Mouse (Mus musculus): ENCODE measurements around the gene Zfp1. TPM values are rescaled to one million over a fixed set of nuclear protein-coding genes. Genes with fewer than 3 reads are reported as not detected.
A peak's percentile ranks its signal among the peaks of the same experiment; 100 is the strongest.

The Zfp1 gene
- polyA plus RNA-seq, 1 experiment from 2014 or later: 16.3 TPM

DNA sequence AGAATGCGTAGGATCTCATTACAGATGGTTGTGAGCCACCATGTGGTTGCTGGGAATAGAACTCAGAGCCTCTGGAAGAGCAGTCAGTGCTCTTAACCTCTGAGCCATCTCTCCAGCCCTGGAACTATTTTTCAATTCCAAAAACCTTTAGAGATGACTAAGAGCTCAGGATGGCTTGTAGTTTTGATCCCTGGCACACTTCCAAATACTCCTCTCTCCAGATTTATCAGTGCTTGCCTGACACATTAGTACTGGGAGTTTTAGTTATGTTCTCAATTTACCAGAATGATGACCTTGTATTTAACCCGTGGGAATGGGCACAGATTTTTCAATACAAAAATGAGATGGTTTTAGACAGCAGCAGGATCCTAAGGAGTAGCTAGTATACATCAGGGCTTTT is 23.6 kb downstream of the Zfp1 start:
- Histone ChIP-seq H3K9ac (ENCODE audit: low read depth, low read length) (no peak overlapping the region), H3K4me3 (ENCODE audit: low read depth, low read length) (no peak overlapping the region), H3K4me1 (ENCODE audit: control insufficient read depth, insufficient read depth, low read length) (no peaks in the 10 kb centered on the region), H3K27me3 (replicated peaks; ENCODE audit: control insufficient read depth, insufficient read depth, low read length) (no peaks in the 10 kb centered on the region), H3K4me2 (ENCODE audit: low read depth, low read length) (no peak overlapping the region), H3K9me3 (ENCODE audit: control insufficient read depth, low read length) (peaks cover 7% of the 10 kb centered on the region; the same call in 1 of the 2 replicates), H3K36me3 (ENCODE audit: control insufficient read depth, insufficient read depth, low read length) (peaks cover 48% of the 10 kb centered on the region), H3K27ac (replicated peaks; ENCODE audit: low read depth, low read length) (no peak overlapping the region)
- 86% methylated on average over 2 of the region's 2 CpGs for WGBS
- ATAC-seq (ENCODE audit: low read depth) (no peak), DNase-seq (ENCODE audit: low spot score) (no peak)

DNA sequence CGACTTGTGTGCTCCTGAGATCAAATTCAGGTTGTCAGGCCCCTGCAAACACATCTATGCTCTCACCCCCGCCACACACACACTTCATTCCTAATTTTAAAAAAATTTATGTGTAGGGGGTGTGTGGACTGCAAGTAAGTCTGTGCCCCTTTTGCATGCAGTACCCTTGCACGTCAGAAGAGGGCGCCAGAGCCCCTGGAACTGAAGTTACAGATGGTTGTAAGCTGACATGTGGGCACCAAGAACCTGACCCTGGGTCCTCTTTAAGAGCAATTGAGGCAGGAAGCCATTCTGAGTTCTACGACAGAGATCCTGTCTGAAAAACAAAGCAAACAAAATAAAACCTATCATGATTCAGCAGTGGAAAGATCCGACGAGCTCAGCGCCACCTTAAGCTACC is 33.0 kb downstream of the Zfp1 start:
- WGBS: 78% methylated on average over 8 of the region's 8 CpGs
- ATAC-seq (ENCODE audit: low read depth): no peak
- no peaks in the 10 kb centered on the region for H3K27me3 ChIP-seq (replicated peaks; ENCODE audit: control insufficient read depth, insufficient read depth, low read length)
- H3K4me1 ChIP-seq (ENCODE audit: control insufficient read depth, insufficient read depth, low read length): no peaks in the 10 kb centered on the region
- peaks cover 5% of the 10 kb centered on the region; the same call in 1 of the 2 replicates for H3K9me3 ChIP-seq (ENCODE audit: control insufficient read depth, low read length)
- no peak for DNase-seq (ENCODE audit: low spot score)
- peaks cover 8% of the 10 kb centered on the region for H3K36me3 ChIP-seq (ENCODE audit: control insufficient read depth, insufficient read depth, low read length)
- no peak overlapping the region for H3K9ac ChIP-seq (ENCODE audit: low read depth, low read length)
- no peak overlapping the region for H3K4me3 ChIP-seq (ENCODE audit: low read depth, low read length)
- no peak overlapping the region for H3K27ac ChIP-seq (replicated peaks; ENCODE audit: low read depth, low read length)
- H3K4me2 ChIP-seq (ENCODE audit: low read depth, low read length): no peak overlapping the region

DNA sequence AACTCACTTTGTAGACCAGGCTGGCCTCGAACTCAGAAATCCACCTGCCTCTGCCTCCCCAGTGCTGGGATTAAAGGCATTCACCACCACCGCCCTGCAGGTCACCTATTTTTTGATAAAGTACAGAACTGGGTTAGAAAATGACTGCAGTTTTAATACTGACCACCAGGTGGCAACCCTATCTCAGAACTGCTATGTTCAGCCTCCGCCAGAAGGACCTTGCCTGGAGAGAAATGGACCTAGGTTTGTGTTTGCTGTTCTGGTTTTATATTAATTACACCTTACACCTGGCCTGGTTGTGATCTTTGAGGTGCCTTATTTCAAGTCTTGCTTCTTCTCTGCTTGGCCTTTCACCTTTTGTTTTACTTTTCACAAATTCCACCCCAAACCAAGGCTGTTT is 34.9 kb downstream of the Zfp1 start:
- no peaks in the 10 kb centered on the region for H3K4me1 ChIP-seq (ENCODE audit: control insufficient read depth, insufficient read depth, low read length)
- no peak overlapping the region for H3K4me3 ChIP-seq (ENCODE audit: low read depth, low read length)
- peaks cover 5% of the 10 kb centered on the region; the same call in 1 of the 2 replicates for H3K9me3 ChIP-seq (ENCODE audit: control insufficient read depth, low read length)
- no peak overlapping the region for H3K27ac ChIP-seq (replicated peaks; ENCODE audit: low read depth, low read length)
- H3K9ac ChIP-seq (ENCODE audit: low read depth, low read length): no peak overlapping the region
- no peaks in the 10 kb centered on the region for H3K36me3 ChIP-seq (ENCODE audit: control insufficient read depth, insufficient read depth, low read length)
- no peaks in the 10 kb centered on the region for H3K27me3 ChIP-seq (replicated peaks; ENCODE audit: control insufficient read depth, insufficient read depth, low read length)
- peak; percentile 73 for DNase-seq (ENCODE audit: low spot score)
- peak; percentile 76 for ATAC-seq (ENCODE audit: low read depth)
- WGBS: 17% methylated on average over 3 of the region's 3 CpGs
- no peak overlapping the region for H3K4me2 ChIP-seq (ENCODE audit: low read depth, low read length)

DNA sequence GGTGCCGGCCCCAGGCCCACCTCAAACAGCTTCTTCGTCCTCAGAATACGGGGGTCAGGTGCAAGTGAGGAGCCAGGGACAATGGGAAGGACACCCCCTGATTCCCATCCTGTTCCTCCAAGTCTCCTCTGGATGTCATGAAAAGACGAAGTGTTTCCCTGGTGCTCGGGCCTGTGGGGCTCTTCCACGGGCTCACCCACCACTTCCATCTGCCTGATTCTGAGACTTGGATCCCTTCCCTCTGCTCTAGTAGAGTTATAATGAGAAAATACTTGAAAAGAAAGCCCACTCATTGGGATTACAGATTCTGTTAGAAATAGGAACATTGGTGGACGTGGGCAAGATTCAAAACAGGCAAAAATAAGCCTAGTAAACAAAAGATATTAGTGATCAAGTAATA is 35.6 kb downstream of the Zfp1 start:
- no peak for ATAC-seq (ENCODE audit: low read depth)
- H3K27me3 ChIP-seq (replicated peaks; ENCODE audit: control insufficient read depth, insufficient read depth, low read length): no peaks in the 10 kb centered on the region

DNA sequence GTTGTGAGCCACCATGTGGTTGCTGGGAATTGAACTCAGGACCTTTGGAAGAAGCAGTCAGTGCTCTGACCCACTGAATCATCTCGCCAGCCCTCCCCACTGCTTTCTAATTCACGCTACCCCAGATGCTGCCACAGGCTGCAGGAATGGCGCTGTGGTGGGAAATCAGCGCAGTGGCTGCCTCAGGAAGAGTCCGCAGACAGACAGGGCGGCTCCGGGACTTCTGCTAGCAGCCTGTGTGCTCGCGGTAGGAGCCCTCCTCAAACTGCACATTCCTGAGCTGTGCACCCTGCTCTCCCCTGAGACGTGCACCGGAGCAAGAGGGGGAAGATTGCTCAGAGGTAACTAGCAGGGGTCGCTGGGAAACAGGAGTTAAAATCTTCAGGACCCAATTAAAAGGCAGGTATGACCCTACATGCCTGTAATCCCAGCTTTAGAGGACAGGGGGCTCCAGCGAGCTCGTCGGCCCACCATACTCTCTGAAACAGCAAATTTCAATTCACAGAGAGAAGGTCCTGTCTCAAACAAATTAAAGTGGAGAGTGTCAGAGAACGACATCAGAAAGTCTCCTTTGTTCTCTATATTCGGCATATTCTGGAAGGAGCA is 37.3 kb downstream of the Zfp1 start:
- H3K4me2 ChIP-seq (ENCODE audit: low read depth, low read length): no peak overlapping the region
- H3K4me3 ChIP-seq (ENCODE audit: low read depth, low read length): no peak overlapping the region
- no peaks in the 10 kb centered on the region for H3K4me1 ChIP-seq (ENCODE audit: control insufficient read depth, insufficient read depth, low read length)
- no peaks in the 10 kb centered on the region for H3K27me3 ChIP-seq (replicated peaks; ENCODE audit: control insufficient read depth, insufficient read depth, low read length)
- no peak for ATAC-seq (ENCODE audit: low read depth)
- 37% methylated on average over 17 of the region's 17 CpGs for WGBS
- H3K27ac ChIP-seq (replicated peaks; ENCODE audit: low read depth, low read length): no peak overlapping the region
- H3K9ac ChIP-seq (ENCODE audit: low read depth, low read length): no peak overlapping the region
- no peaks in the 10 kb centered on the region for H3K36me3 ChIP-seq (ENCODE audit: control insufficient read depth, insufficient read depth, low read length)
- DNase-seq (ENCODE audit: low spot score): no peak
- H3K9me3 ChIP-seq (ENCODE audit: control insufficient read depth, low read length): peaks cover 5% of the 10 kb centered on the region; the same call in 1 of the 2 replicates

More for the DNA sequence above, 35.6 kb downstream of the Zfp1 start:
- no peak overlapping the region for H3K27ac ChIP-seq (replicated peaks; ENCODE audit: low read depth, low read length)
- H3K4me2 ChIP-seq (ENCODE audit: low read depth, low read length): no peak overlapping the region
- 87% methylated on average over 7 of the region's 7 CpGs for WGBS
- no peaks in the 10 kb centered on the region for H3K36me3 ChIP-seq (ENCODE audit: control insufficient read depth, insufficient read depth, low read length)
- no peak for DNase-seq (ENCODE audit: low spot score)
- no peaks in the 10 kb centered on the region for H3K4me1 ChIP-seq (ENCODE audit: control insufficient read depth, insufficient read depth, low read length)
- H3K9ac ChIP-seq (ENCODE audit: low read depth, low read length): no peak overlapping the region
- peaks cover 5% of the 10 kb centered on the region; the same call in 1 of the 2 replicates for H3K9me3 ChIP-seq (ENCODE audit: control insufficient read depth, low read length)
- H3K4me3 ChIP-seq (ENCODE audit: low read depth, low read length): no peak overlapping the region

DNA sequence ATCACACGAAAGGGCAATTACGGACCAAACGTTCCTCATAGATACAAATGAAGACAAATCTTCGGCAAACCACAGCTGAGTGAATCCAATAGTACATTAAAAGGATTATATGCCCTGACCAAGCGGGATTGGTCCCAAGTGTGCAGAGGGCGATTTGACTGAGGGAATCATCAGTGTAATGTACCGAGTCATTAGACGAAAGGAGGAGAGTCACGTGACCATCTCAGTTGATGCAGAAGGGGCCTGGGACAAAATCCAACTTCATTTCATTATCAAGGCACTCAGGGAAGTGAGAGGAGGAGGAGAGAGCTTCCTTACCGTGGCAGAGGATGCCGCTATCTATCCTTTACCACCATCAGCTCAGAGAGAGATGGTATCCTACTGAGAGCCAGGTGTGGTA is 38.0 kb downstream of the Zfp1 start:
- no peak overlapping the region for H3K9ac ChIP-seq (ENCODE audit: low read depth, low read length)
- ATAC-seq (ENCODE audit: low read depth) (no peak), DNase-seq (ENCODE audit: low spot score) (no peak)
- H3K4me2 ChIP-seq (ENCODE audit: low read depth, low read length): no peak overlapping the region
- H3K36me3 ChIP-seq (ENCODE audit: control insufficient read depth, insufficient read depth, low read length): no peaks in the 10 kb centered on the region
- WGBS: 76% methylated on average over 11 of the region's 11 CpGs
- H3K27me3 ChIP-seq (replicated peaks; ENCODE audit: control insufficient read depth, insufficient read depth, low read length): no peaks in the 10 kb centered on the region
- no peaks in the 10 kb centered on the region for H3K4me1 ChIP-seq (ENCODE audit: control insufficient read depth, insufficient read depth, low read length)
- H3K4me3 ChIP-seq (ENCODE audit: low read depth, low read length): no peak overlapping the region
- H3K9me3 ChIP-seq (ENCODE audit: control insufficient read depth, low read length): peaks cover 5% of the 10 kb centered on the region; the same call in 1 of the 2 replicates
- no peak overlapping the region for H3K27ac ChIP-seq (replicated peaks; ENCODE audit: low read depth, low read length)

DNA sequence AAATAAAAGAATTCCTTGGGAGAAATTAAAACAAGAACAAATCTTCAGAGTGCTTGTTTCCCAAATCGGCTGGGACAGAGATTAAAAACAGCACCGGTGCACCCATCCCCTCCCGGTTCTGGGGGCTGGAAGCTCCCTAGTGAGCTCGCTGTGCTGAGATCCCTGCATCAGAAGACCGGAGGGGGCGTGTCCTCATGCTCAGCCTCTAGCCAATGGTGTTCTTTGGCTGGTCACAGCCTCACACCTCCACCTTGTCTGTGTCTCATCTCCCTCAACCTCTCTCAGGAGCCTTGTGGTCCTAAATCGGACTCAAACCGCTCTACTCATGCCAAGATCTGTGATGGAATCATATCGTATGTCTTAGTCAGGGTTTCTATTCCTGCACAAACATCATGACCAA is 39.3 kb downstream of the Zfp1 start:
- Histone ChIP-seq H3K27ac (replicated peaks; ENCODE audit: low read depth, low read length) (no peak overlapping the region), H3K9me3 (ENCODE audit: control insufficient read depth, low read length) (no peaks in the 10 kb centered on the region), H3K4me2 (ENCODE audit: low read depth, low read length) (no peak overlapping the region), H3K4me3 (ENCODE audit: low read depth, low read length) (no peak overlapping the region), H3K4me1 (ENCODE audit: control insufficient read depth, insufficient read depth, low read length) (no peaks in the 10 kb centered on the region), H3K9ac (ENCODE audit: low read depth, low read length) (no peak overlapping the region), H3K36me3 (ENCODE audit: control insufficient read depth, insufficient read depth, low read length) (no peaks in the 10 kb centered on the region), H3K27me3 (replicated peaks; ENCODE audit: control insufficient read depth, insufficient read depth, low read length) (no peaks in the 10 kb centered on the region)
- 31% methylated on average over 9 of the region's 9 CpGs for WGBS
- DNase-seq (ENCODE audit: low spot score) (no peak), ATAC-seq (ENCODE audit: low read depth) (no peak)

DNA sequence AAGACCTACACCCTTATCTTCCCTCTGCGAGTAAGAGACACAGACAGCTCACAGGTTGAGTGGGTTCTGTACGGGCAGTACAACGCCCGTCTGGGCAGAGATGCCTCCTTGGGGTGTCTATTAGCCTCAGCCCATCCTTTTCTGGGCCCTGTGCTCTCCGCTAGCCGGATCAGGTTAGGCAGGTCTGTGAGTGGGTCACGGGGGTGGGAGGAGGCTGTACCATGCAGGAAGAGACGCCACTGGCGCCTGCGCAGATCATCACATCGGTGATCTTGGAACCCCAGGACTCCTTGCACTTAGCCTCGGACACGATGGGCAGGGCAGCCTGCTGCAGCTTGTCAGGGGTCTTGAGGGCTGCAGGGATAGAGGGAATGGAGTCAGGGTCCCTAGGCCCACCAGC is 43.7 kb downstream of the Zfp1 start:
- H3K27me3 ChIP-seq (replicated peaks; ENCODE audit: control insufficient read depth, insufficient read depth, low read length): no peaks in the 10 kb centered on the region

DNA sequence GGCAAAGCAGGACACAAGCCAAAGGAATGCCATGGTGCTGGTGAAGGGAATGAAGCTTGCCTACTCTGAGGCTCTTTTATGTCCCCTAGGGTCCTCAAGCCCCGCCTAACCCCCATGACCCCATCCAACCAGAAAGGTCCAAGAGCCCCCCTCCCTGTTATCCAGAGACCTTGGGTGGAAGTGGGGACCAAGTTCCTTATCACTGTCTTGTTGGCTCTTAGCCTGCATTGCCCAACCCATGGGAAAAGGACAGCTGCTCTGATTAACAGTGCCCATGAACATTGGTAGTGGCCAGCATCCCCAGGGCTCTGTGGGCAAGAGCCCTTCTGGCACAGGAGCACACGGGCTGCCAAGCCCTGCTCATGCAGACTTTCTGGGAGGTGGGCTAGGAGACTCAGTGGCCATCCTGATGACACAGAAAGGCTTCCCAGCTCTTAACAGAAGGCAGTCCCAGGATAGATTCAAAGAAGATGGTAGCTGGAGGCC is 47.8 kb downstream of the Zfp1 start, which contains the start of gene Ctrb1:
TSS of gene Ctrb1 (minus strand) at position 51 of the 486 bp plus-strand sequence.
- H3K4me3 ChIP-seq (ENCODE audit: low read depth, low read length): no peak within 1 kb of the TSS
- no peak within 1 kb of the TSS for H3K4me2 ChIP-seq (ENCODE audit: low read depth, low read length)
- ATAC-seq (ENCODE audit: low read depth): no peak
- no peaks in the 10 kb centered on the region for H3K9me3 ChIP-seq (ENCODE audit: control insufficient read depth, low read length)
- DNase-seq (ENCODE audit: low spot score): no peak
- H3K27ac ChIP-seq (replicated peaks; ENCODE audit: low read depth, low read length): no peak within 1 kb of the TSS
- no peak within 1 kb of the TSS for H3K9ac ChIP-seq (ENCODE audit: low read depth, low read length)
- H3K4me1 ChIP-seq (ENCODE audit: control insufficient read depth, insufficient read depth, low read length): no peaks in the 10 kb centered on the region
- WGBS: 88% methylated on average over 2 of the region's 2 CpGs
- no peaks in the 10 kb centered on the region for H3K36me3 ChIP-seq (ENCODE audit: control insufficient read depth, insufficient read depth, low read length)
- no peaks in the 10 kb centered on the region for H3K27me3 ChIP-seq (replicated peaks; ENCODE audit: control insufficient read depth, insufficient read depth, low read length)

More for the DNA sequence above, 43.7 kb downstream of the Zfp1 start:
- no peak overlapping the region for H3K4me3 ChIP-seq (ENCODE audit: low read depth, low read length)
- no peak overlapping the region for H3K27ac ChIP-seq (replicated peaks; ENCODE audit: low read depth, low read length)
- no peak for DNase-seq (ENCODE audit: low spot score)
- no peaks in the 10 kb centered on the region for H3K36me3 ChIP-seq (ENCODE audit: control insufficient read depth, insufficient read depth, low read length)
- no peaks in the 10 kb centered on the region for H3K4me1 ChIP-seq (ENCODE audit: control insufficient read depth, insufficient read depth, low read length)
- no peak overlapping the region for H3K4me2 ChIP-seq (ENCODE audit: low read depth, low read length)
- H3K9ac ChIP-seq (ENCODE audit: low read depth, low read length): no peak overlapping the region
- no peak for ATAC-seq (ENCODE audit: low read depth)
- no peaks in the 10 kb centered on the region for H3K9me3 ChIP-seq (ENCODE audit: control insufficient read depth, low read length)
- WGBS: 75% methylated on average over 12 of the region's 13 CpGs

Data from embryonic facial prominence, embryonic 14.5 days (tissue).